Mouse (Mus musculus): Measurements from ENCODE around the gene Slc9a5. TPM values are rescaled to one million over a fixed set of nuclear protein-coding genes. Genes with fewer than 3 reads are reported as not detected.

Slc9a5 gene
- polyA plus RNA-seq, 1 experiment = 7.8 TPM

- no peak for TF ChIP-seq POLR2A (IDR thresholded peaks at IDR 0.05; ENCODE audit: borderline replicate concordance, control insufficient read depth, low read depth, low read length)
- no peak overlapping the region for H3K27ac ChIP-seq (ENCODE audit: control insufficient read depth, insufficient read depth, low read depth, low read length, poor library complexity)
- no peaks in the 10 kb centered on the region for H3K4me1 ChIP-seq (ENCODE audit: control insufficient read depth, insufficient read depth, low read length)
- 58% methylated on average over 12 of the region's 12 CpGs for WGBS
- no peak overlapping the region for H3K4me3 ChIP-seq (replicated peaks; ENCODE audit: control insufficient read depth, low read depth, low read length)
These were observed 44.6 kb downstream of the Slc9a5 start for GRCm38 (mm10) chr8:105393089-105393787.

GRCm38 (mm10) chr8:105393915-105394314 is 45.3 kb downstream of the Slc9a5 start:
- 66% methylated on average over 7 of the region's 7 CpGs for WGBS
- TF ChIP-seq POLR2A (IDR thresholded peaks at IDR 0.05; ENCODE audit: borderline replicate concordance, control insufficient read depth, low read depth, low read length) (no peak), CTCF (IDR thresholded peaks at IDR 0.05; ENCODE audit: control insufficient read depth, insufficient read depth, low read length) (no peak)

DNA sequence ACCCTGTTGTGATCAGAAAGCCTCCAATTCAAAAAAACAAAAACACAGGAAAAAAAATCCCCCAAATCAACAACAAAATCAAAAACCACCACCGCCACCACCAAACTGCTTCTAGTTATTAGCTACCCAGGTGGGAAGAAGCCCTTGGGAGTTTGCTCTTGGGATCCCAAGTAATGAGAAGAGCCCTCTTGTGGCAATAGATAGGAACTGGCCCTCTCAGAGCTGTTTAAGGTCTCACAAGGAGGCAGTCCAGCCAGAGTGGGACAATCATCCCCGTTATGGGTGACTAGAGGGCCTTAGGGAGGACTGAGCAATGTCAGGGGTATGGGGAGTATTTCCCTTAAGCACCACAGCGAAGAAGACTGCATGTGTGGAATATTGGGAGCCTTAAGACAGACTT is 49.1 kb downstream of the Slc9a5 start:
- WGBS = 34% methylated on average over 3 of the region's 3 CpGs
- no peak overlapping the region for H3K27ac ChIP-seq (ENCODE audit: control insufficient read depth, insufficient read depth, low read depth, low read length, poor library complexity)
- TF ChIP-seq CTCF (IDR thresholded peaks at IDR 0.05; ENCODE audit: control insufficient read depth, insufficient read depth, low read length) (0 out of 2 replicates have a peak, but pooled peaks have one; percentile 15), POLR2A (IDR thresholded peaks at IDR 0.05; ENCODE audit: borderline replicate concordance, control insufficient read depth, low read depth, low read length) (no peak)
- H3K4me1 ChIP-seq (ENCODE audit: control insufficient read depth, insufficient read depth, low read length) = no peaks in the 10 kb centered on the region
- H3K4me3 ChIP-seq (replicated peaks; ENCODE audit: control insufficient read depth, low read depth, low read length) = no peak overlapping the region

More at GRCm38 (mm10) chr8:105393915-105394314, 45.3 kb downstream of the Slc9a5 start:
- Histone ChIP-seq H3K27ac (ENCODE audit: control insufficient read depth, insufficient read depth, low read depth, low read length, poor library complexity) (no peak overlapping the region), H3K4me1 (ENCODE audit: control insufficient read depth, insufficient read depth, low read length) (no peaks in the 10 kb centered on the region), H3K4me3 (replicated peaks; ENCODE audit: control insufficient read depth, low read depth, low read length) (no peak overlapping the region)

GRCm38 (mm10) chr8:105400016-105400415 is 51.4 kb downstream of the Slc9a5 start:
- no peaks in the 10 kb centered on the region for H3K4me1 ChIP-seq (ENCODE audit: control insufficient read depth, insufficient read depth, low read length)
- WGBS = 84% methylated on average over 5 of the region's 5 CpGs
- H3K4me3 ChIP-seq (replicated peaks; ENCODE audit: control insufficient read depth, low read depth, low read length) = no peak overlapping the region
- no peak overlapping the region for H3K27ac ChIP-seq (ENCODE audit: control insufficient read depth, insufficient read depth, low read depth, low read length, poor library complexity)
- TF ChIP-seq POLR2A (IDR thresholded peaks at IDR 0.05; ENCODE audit: borderline replicate concordance, control insufficient read depth, low read depth, low read length) (no peak), CTCF (IDR thresholded peaks at IDR 0.05; ENCODE audit: control insufficient read depth, insufficient read depth, low read length) (no peak)

DNA sequence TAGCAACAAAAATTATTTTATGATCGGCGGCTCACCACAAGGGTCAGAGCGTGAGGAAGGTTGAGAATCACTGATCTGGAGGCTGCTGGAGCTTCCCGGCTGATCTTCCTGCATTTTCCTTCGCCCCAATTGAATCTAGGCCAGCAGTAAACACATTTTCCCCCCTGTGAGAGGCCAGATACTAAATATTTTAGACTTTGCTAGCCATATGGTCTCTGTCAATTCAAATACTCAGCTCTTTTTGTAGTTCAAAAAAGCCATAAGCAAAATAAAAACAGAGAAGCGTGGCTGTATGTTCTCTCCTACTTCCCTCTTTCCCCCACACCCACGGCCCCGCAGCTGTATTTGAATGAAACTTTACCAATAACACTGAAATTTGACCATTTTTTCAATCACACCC is 54.8 kb downstream of the Slc9a5 start:
- Histone ChIP-seq H3K4me1 (ENCODE audit: control insufficient read depth, insufficient read depth, low read length) (no peaks in the 10 kb centered on the region), H3K27ac (ENCODE audit: control insufficient read depth, insufficient read depth, low read depth, low read length, poor library complexity) (no peak overlapping the region), H3K4me3 (replicated peaks; ENCODE audit: control insufficient read depth, low read depth, low read length) (no peak overlapping the region)
- WGBS = 72% methylated on average over 8 of the region's 8 CpGs
- no peak for TF ChIP-seq CTCF (IDR thresholded peaks at IDR 0.05; ENCODE audit: control insufficient read depth, insufficient read depth, low read length)
- TF ChIP-seq POLR2A (IDR thresholded peaks at IDR 0.05; ENCODE audit: borderline replicate concordance, control insufficient read depth, low read depth, low read length) = no peak

- Histone ChIP-seq H3K4me3 (replicated peaks; ENCODE audit: control insufficient read depth, low read depth, low read length) (no peak overlapping the region), H3K4me1 (ENCODE audit: control insufficient read depth, insufficient read depth, low read length) (no peaks in the 10 kb centered on the region), H3K27ac (ENCODE audit: control insufficient read depth, insufficient read depth, low read depth, low read length, poor library complexity) (no peak overlapping the region)
- no peak for TF ChIP-seq CTCF (IDR thresholded peaks at IDR 0.05; ENCODE audit: control insufficient read depth, insufficient read depth, low read length)
- no peak for TF ChIP-seq POLR2A (IDR thresholded peaks at IDR 0.05; ENCODE audit: borderline replicate concordance, control insufficient read depth, low read depth, low read length)
- 75% methylated on average over 1 of the region's 1 CpGs for WGBS
These were observed 55.9 kb downstream of the Slc9a5 start for GRCm38 (mm10) chr8:105404496-105404895.

- 83% methylated on average over 10 of the region's 10 CpGs for WGBS
- H3K4me1 ChIP-seq (ENCODE audit: control insufficient read depth, insufficient read depth, low read length) = no peaks in the 10 kb centered on the region
- no peak overlapping the region for H3K4me3 ChIP-seq (replicated peaks; ENCODE audit: control insufficient read depth, low read depth, low read length)
- no peak overlapping the region for H3K27ac ChIP-seq (ENCODE audit: control insufficient read depth, insufficient read depth, low read depth, low read length, poor library complexity)
- TF ChIP-seq CTCF (IDR thresholded peaks at IDR 0.05; ENCODE audit: control insufficient read depth, insufficient read depth, low read length) (no peak), POLR2A (IDR thresholded peaks at IDR 0.05; ENCODE audit: borderline replicate concordance, control insufficient read depth, low read depth, low read length) (no peak)
These were observed 57.8 kb downstream of the Slc9a5 start for GRCm38 (mm10) chr8:105406416-105406815.

- H3K4me1 ChIP-seq (ENCODE audit: control insufficient read depth, insufficient read depth, low read length) = no peaks in the 10 kb centered on the region
- H3K4me3 ChIP-seq (replicated peaks; ENCODE audit: control insufficient read depth, low read depth, low read length) = no peak overlapping the region
- TF ChIP-seq CTCF (IDR thresholded peaks at IDR 0.05; ENCODE audit: control insufficient read depth, insufficient read depth, low read length) (no peak), POLR2A (IDR thresholded peaks at IDR 0.05; ENCODE audit: borderline replicate concordance, control insufficient read depth, low read depth, low read length) (no peak)
- no peak overlapping the region for H3K27ac ChIP-seq (ENCODE audit: control insufficient read depth, insufficient read depth, low read depth, low read length, poor library complexity)
- 59% methylated on average over 7 of the region's 7 CpGs for WGBS
These were observed 59.7 kb downstream of the Slc9a5 start for GRCm38 (mm10) chr8:105408331-105408730.

DNA sequence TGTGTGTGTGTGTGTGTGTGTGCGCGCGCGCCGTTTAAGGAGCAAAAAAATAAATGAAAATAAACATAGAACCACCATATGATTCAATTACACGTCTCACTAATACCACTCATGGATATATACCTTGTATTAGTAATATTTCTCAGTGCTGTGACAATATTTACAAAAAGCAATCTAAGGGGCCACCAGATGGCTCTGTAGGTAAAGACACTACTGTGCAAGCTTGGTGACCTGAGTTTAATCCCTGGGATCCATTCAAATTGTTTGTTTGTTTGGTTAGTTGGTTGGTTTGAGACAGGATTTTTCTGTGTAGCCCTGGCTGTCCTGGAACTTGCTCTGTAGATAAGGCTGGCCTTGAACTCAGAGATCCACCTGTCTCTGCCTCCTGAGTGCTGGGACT is 61.3 kb downstream of the Slc9a5 start:
- Histone ChIP-seq H3K27ac (ENCODE audit: control insufficient read depth, insufficient read depth, low read depth, low read length, poor library complexity) (no peak overlapping the region), H3K4me1 (ENCODE audit: control insufficient read depth, insufficient read depth, low read length) (no peaks in the 10 kb centered on the region), H3K4me3 (replicated peaks; ENCODE audit: control insufficient read depth, low read depth, low read length) (no peak overlapping the region)
- TF ChIP-seq CTCF (IDR thresholded peaks at IDR 0.05; ENCODE audit: control insufficient read depth, insufficient read depth, low read length) = no peak
- TF ChIP-seq POLR2A (IDR thresholded peaks at IDR 0.05; ENCODE audit: borderline replicate concordance, control insufficient read depth, low read depth, low read length) = no peak
- WGBS = 94% methylated on average over 6 of the region's 6 CpGs
